Mouse (Mus musculus) bone marrow, adult 2 months (tissue): ENCODE measurements around the gene Scg3.

Experiments
- CTCF ChIP-seq: fragments of 200-500 bp; IDR thresholded peaks from 2 replicates; pipeline ENCODE4 v1.5.1; 2011; ENCODE audit warnings: low read length, control low read depth; ENCODE audit not compliant: control insufficient read depth, insufficient read depth
- POLR2A ChIP-seq: fragments of 200-500 bp; IDR thresholded peaks from 2 replicates; pipeline ENCODE4 v1.6.1; 2011; ENCODE audit warnings: low read depth, mild to moderate bottlenecking, control low read depth, low read length, borderline replicate concordance; ENCODE audit not compliant: control insufficient read depth

DNA sequence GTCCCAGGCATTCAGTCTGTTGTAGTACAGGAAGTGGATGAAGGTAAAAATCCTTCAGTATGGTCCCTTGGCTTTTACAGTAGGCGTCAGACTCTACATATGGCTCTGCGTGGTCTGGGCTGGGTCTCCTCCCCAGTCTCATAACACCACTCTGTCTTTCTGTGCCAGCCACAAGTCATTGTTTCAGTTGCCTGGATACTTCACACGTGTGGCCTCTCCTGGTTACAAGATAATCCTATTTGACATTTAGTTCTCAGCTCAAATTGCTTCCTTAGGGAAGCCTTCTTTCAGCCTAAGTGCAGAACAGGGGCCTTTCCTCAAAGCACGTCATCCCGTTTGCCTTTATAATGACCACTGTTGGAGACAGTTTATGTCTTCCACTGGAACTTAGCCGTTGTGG, 11.1 kb downstream of the Scg3 start:
- TF ChIP-seq POLR2A, result no peak
- no peak for TF ChIP-seq CTCF
